Mouse (Mus musculus) monocyte, adult 5-6 weeks (primary cell): ENCODE results near the gene Masp2. TPM values are rescaled to one million over a fixed set of nuclear protein-coding genes. Genes with fewer than 3 reads are reported as not detected.
A peak's percentile ranks its signal among the peaks of the same experiment; 100 is the strongest.

Source experiments
- ATAC-seq: fragments of 153-309, 156-312 bp; replicated peaks from 2 replicates; pipeline ENCODE4 v1.8.0; 2017; ENCODE audit warnings: mild to moderate bottlenecking; ENCODE audit not compliant: low TSS enrichment, insufficient number of reproducible peaks, severe bottlenecking, poor library complexity, low FRiP score
- total RNA-seq: library from RNA; stranded (forward); fragments of 200-1000, 200-491, 200-594 nt; gene quantifications from 3 replicates; pipeline ENCODE4 v1.2.3, GENCODE M21; 2017

The Masp2 gene
- total RNA-seq, 1 experiment from 2014 or later: 0.57 TPM

DNA sequence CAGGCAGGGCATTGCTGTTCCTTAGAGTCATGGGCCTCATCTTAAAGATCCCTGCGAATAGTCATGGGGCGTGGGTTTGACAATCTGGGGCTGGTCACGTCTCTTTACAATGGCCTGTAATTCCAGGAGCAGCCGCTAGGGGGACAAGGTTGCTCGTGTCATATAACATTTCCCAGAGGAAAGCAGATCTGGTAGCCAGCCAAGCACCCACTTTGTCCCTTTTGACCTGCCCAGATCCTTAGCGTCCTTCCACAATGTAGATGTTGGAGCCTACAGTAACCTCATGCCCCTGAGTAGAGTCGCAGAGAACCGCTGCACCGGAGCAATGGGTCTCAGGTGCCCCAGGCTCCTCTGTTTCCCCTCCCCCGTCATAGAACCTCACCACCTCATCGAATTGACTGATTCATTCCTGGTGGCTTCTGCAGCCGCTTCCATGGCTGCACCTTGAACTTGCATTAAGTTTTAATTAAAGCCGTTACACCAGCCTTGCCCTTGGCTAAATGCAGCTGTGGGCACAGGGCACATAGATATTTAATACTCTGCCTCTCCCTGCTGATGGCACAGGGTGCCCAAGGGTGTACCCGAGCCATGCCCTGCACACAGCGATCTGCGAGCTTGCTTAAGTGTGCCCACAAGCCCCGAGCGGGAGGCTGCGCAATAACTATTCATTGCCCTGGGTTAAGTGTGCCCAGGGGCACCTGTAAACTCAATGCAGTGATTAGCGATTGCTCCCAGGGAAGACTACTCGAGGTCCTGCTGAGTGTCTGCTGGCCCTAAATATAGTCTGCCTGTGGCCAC is 60.0 kb downstream of the Masp2 start:
- 0 out of 2 replicates have a peak, but pooled peaks have one; percentile 34 for ATAC-seq

DNA sequence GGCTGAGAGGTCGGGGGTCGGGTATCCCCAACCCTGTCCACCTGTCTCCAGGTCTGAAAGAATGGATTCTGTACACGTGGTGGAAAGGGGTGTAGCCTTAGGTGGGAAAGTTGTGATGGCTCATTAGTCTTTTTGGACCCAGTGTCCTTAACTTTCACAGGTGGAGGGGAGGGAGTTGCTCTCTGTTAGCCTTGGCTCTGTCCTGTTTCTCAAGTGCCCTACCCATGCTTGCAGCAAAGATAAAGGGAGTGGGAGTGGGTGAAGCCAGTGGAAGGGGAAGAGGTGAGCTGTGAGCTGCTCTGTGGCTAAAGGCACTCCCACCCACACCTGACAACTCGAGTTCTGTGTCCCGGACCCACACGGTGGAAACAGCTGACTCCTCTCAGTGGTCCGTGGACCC is 61.0 kb downstream of the Masp2 start:
- no peak for ATAC-seq

DNA sequence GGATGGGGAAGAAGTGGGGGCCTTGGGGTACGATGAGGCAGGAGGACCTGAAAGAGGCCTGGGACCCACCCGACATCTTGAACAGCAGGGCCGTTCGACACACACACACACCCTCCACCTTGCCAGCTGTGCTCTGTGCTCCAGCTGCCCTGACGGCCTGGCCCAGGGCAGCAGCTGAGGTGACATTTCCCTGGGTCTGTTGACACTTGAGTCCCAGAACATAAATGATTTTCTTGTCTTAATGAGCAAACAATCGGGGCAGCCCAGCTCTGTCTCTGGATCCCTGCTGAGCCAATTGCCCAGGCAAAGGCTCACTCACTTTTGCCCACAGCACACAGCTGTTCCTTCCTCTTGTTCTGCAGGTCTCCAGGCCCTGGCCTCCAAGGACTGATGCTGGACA is 61.7 kb downstream of the Masp2 start:
- no peak for ATAC-seq

Other genes starting within 250 kb of the Masp2 start
- 2.0 to 5.5 TPM (median 2.8 TPM) in 3 replicates for gene Ubiad1, start 157.8 kb upstream of the Masp2 start, total RNA-seq
- gene Mtor, start 153.9 kb upstream of the Masp2 start, total RNA-seq: 14.9 to 23.1 TPM (median 19.1 TPM) in 3 replicates
- gene Angptl7, start 102.1 kb upstream of the Masp2 start, total RNA-seq: not detected in 3 replicates
- 32.2 to 60.4 TPM (median 37.1 TPM) in 3 replicates for gene Exosc10, start 44.1 kb upstream of the Masp2 start, total RNA-seq
- 2.8 to 5.2 TPM (median 3.5 TPM) in 3 replicates for gene Srm, start 11.1 kb upstream of the Masp2 start, total RNA-seq
- gene Tardbp, start 24.5 kb downstream of the Masp2 start, total RNA-seq: 326 to 434 TPM (median 398 TPM) in 3 replicates
- not detected in 3 replicates for gene Gm572, start 40.8 kb downstream of the Masp2 start, total RNA-seq
- 3.6 to 9.8 TPM (median 7.5 TPM) in 3 replicates for gene Casz1, start 201.9 kb downstream of the Masp2 start, total RNA-seq